Mouse (Mus musculus): Measurements from ENCODE around the gene Mgmt. TPM values are rescaled to one million over a fixed set of nuclear protein-coding genes. Genes with fewer than 3 reads are reported as not detected.

The Mgmt gene
- total and polyA plus RNA-seq, 2 experiments from 2014 or later, result 5.4 to 6.4 TPM

DNA sequence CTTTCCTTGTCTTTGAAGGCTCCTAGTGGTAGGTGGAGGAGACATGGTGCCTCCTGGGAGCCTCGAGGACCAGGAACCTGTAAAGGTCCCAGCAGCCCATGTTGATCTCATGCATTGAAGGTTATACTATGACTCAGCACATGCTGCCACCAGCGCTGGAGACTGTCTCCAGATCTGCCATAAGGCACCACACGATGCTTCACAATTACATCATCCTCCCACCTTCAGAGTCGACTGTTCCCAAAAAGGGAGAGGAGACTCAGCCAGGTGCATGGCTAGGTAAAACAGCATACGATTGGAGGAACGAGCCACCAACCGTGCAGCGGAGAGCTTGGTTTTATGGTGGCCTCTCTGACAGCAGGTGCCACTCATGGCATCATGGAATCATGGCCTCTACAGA, 234.3 kb downstream of the Mgmt start:
- no peaks in the 10 kb centered on the region for H3K27me3 ChIP-seq (ENCODE audit: control insufficient read depth, insufficient read depth, low read length)
- no peak overlapping the region for H3K4me3 ChIP-seq (ENCODE audit: low read depth, low read length)
- H3K9ac ChIP-seq (replicated peaks; ENCODE audit: low read depth, low read length), result no peak overlapping the region
- ATAC-seq (ENCODE audit: insufficient read depth, low read depth), result no peak
- H3K36me3 ChIP-seq (replicated peaks; ENCODE audit: control insufficient read depth, insufficient read depth, low read length), result no peaks in the 10 kb centered on the region
- no peak for DNase-seq (ENCODE audit: low spot score)
- TF ChIP-seq EP300 (IDR thresholded peaks at IDR 0.05; ENCODE audit: low read depth) (no peak), CTCF (IDR thresholded peaks at IDR 0.05; ENCODE audit: low read depth) (no peak)
- WGBS, result 83% methylated on average over 8 of the region's 8 CpGs
- no peak overlapping the region for H3K27ac ChIP-seq (ENCODE audit: low read depth)
- H3K4me2 ChIP-seq (ENCODE audit: low read depth, low read length), result no peak overlapping the region
- no peaks in the 10 kb centered on the region for H3K9me3 ChIP-seq (replicated peaks; ENCODE audit: control insufficient read depth, low read length)
- H3K4me1 ChIP-seq (ENCODE audit: control insufficient read depth, insufficient read depth), result no peaks in the 10 kb centered on the region

DNA sequence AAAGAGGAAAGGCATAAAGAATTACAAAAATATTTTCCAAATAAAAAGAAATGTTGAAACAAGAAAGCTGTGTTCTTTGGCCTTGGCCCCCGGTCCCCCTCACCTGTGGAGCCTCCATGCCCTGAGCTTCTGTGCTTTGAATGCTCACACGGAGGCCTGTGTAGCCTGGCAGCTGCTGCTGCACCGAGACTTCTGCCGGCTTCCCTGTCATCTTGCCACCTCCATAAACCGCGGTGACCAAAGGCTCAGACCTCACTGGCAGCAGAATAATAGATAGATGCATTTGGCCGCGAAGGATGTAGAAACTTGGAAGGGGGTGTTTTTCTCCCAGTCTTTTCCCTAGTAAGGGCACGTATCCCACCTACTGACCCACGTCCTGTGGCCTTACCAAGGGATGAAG, 235.8 kb downstream of the Mgmt start:
- TF ChIP-seq EP300 (IDR thresholded peaks at IDR 0.05; ENCODE audit: low read depth), result no peak
- no peak for TF ChIP-seq CTCF (IDR thresholded peaks at IDR 0.05; ENCODE audit: low read depth)
- Histone ChIP-seq H3K4me3 (ENCODE audit: low read depth, low read length) (no peak overlapping the region), H3K4me2 (ENCODE audit: low read depth, low read length) (no peak overlapping the region), H3K9me3 (replicated peaks; ENCODE audit: control insufficient read depth, low read length) (no peaks in the 10 kb centered on the region), H3K36me3 (replicated peaks; ENCODE audit: control insufficient read depth, insufficient read depth, low read length) (no peaks in the 10 kb centered on the region), H3K9ac (replicated peaks; ENCODE audit: low read depth, low read length) (no peak overlapping the region), H3K27ac (ENCODE audit: low read depth) (no peak overlapping the region), H3K4me1 (ENCODE audit: control insufficient read depth, insufficient read depth) (no peaks in the 10 kb centered on the region), H3K27me3 (ENCODE audit: control insufficient read depth, insufficient read depth, low read length) (no peaks in the 10 kb centered on the region)
- WGBS, result 83% methylated on average over 10 of the region's 10 CpGs
- no peak for ATAC-seq (ENCODE audit: insufficient read depth, low read depth)
- no peak for DNase-seq (ENCODE audit: low spot score)

DNA sequence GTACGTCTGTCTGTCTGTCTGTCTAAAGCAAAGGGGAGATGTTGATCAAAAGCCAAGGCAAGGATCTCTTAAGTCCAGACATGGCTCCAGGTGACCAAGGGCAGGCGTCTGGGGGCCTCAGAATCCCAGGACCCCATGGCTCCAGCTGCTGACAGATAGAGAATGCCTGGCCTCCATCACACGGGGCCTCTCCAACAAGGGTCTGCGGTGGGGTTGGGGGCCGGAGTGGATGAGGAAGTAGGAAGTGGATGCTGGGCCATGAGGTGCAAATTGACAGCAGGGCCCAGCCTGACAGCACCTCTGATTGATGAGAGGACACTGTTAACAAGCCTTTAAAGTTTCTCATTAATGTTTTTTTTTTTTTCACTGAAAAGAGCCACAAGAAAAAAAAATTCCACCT, 237.5 kb downstream of the Mgmt start:
- no peaks in the 10 kb centered on the region for H3K9me3 ChIP-seq (replicated peaks; ENCODE audit: control insufficient read depth, low read length)
- H3K27ac ChIP-seq (ENCODE audit: low read depth), result no peak overlapping the region
- H3K4me2 ChIP-seq (ENCODE audit: low read depth, low read length), result no peak overlapping the region
- 45% methylated on average over 5 of the region's 5 CpGs for WGBS
- no peaks in the 10 kb centered on the region for H3K27me3 ChIP-seq (ENCODE audit: control insufficient read depth, insufficient read depth, low read length)
- TF ChIP-seq EP300 (IDR thresholded peaks at IDR 0.05; ENCODE audit: low read depth) (no peak), CTCF (IDR thresholded peaks at IDR 0.05; ENCODE audit: low read depth) (no peak)
- H3K4me3 ChIP-seq (ENCODE audit: low read depth, low read length), result no peak overlapping the region
- DNase-seq (ENCODE audit: low spot score), result no peak
- H3K36me3 ChIP-seq (replicated peaks; ENCODE audit: control insufficient read depth, insufficient read depth, low read length), result no peaks in the 10 kb centered on the region
- ATAC-seq (ENCODE audit: insufficient read depth, low read depth), result no peak
- no peaks in the 10 kb centered on the region for H3K4me1 ChIP-seq (ENCODE audit: control insufficient read depth, insufficient read depth)
- H3K9ac ChIP-seq (replicated peaks; ENCODE audit: low read depth, low read length), result no peak overlapping the region

DNA sequence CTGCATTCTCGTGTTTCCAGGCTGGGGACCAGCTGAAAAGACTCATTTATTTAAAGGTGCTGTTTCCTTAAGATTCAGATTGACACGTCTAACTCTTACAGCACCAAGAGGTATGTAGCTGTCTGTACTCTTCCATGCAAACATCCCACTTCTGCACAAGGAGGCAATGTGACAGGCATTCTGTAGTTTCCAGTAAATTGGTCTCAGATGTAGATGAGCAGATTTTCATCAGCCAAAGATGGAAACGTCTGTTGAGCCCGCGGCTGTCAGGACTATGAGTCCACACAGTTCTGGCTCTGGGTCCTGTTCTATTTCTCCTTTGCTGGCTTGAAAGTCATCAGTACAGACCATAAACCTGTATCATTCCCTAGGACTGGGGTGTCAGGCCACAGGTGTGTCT, 243.7 kb downstream of the Mgmt start:
- H3K27me3 ChIP-seq (ENCODE audit: control insufficient read depth, insufficient read depth, low read length), result no peaks in the 10 kb centered on the region
- no peaks in the 10 kb centered on the region; the same call in 1 of the 2 replicates for H3K9me3 ChIP-seq (replicated peaks; ENCODE audit: control insufficient read depth, low read length)
- no peak overlapping the region for H3K27ac ChIP-seq (ENCODE audit: low read depth)
- no peak overlapping the region for H3K4me2 ChIP-seq (ENCODE audit: low read depth, low read length)
- ATAC-seq (ENCODE audit: insufficient read depth, low read depth) (no peak), DNase-seq (ENCODE audit: low spot score) (no peak)
- H3K9ac ChIP-seq (replicated peaks; ENCODE audit: low read depth, low read length), result no peak overlapping the region
- H3K4me3 ChIP-seq (ENCODE audit: low read depth, low read length), result no peak overlapping the region
- H3K36me3 ChIP-seq (replicated peaks; ENCODE audit: control insufficient read depth, insufficient read depth, low read length), result no peaks in the 10 kb centered on the region
- H3K4me1 ChIP-seq (ENCODE audit: control insufficient read depth, insufficient read depth), result peaks cover 2% of the 10 kb centered on the region; the same call in 1 of the 2 replicates
- WGBS, result 74% methylated on average over 5 of the region's 5 CpGs
- TF ChIP-seq CTCF (IDR thresholded peaks at IDR 0.05; ENCODE audit: low read depth) (no peak), EP300 (IDR thresholded peaks at IDR 0.05; ENCODE audit: low read depth) (no peak)

DNA sequence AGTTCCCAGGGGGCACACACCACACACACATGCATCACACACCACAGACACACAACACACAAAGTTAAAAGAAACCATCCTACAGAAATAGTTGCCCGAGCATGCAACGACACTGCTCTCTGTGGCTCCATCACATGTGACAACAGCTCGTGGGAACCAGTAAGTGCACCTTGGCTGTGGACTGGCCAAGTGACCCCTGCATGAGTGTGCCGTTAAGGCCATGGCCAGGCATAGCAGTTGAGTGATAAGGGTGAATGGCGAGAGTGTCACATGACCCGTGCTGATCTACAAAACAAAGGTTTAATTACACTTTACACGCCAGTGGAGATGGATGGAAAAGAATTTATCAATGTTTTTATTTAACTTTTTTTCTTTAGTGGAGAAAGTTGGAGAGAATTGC, 245.9 kb downstream of the Mgmt start:
- Histone ChIP-seq H3K27me3 (ENCODE audit: control insufficient read depth, insufficient read depth, low read length) (no peaks in the 10 kb centered on the region), H3K4me1 (ENCODE audit: control insufficient read depth, insufficient read depth) (peaks cover 2% of the 10 kb centered on the region; the same call in 1 of the 2 replicates), H3K4me3 (ENCODE audit: low read depth, low read length) (no peak overlapping the region), H3K36me3 (replicated peaks; ENCODE audit: control insufficient read depth, insufficient read depth, low read length) (no peaks in the 10 kb centered on the region), H3K27ac (ENCODE audit: low read depth) (no peak overlapping the region), H3K9ac (replicated peaks; ENCODE audit: low read depth, low read length) (no peak overlapping the region), H3K4me2 (ENCODE audit: low read depth, low read length) (no peak overlapping the region), H3K9me3 (replicated peaks; ENCODE audit: control insufficient read depth, low read length) (no peaks in the 10 kb centered on the region; the same call in 1 of the 2 replicates)
- no peak for TF ChIP-seq CTCF (IDR thresholded peaks at IDR 0.05; ENCODE audit: low read depth)
- no peak for TF ChIP-seq EP300 (IDR thresholded peaks at IDR 0.05; ENCODE audit: low read depth)
- WGBS, result 66% methylated on average over 7 of the region's 7 CpGs
- no peak for DNase-seq (ENCODE audit: low spot score)
- no peak for ATAC-seq (ENCODE audit: insufficient read depth, low read depth)

DNA sequence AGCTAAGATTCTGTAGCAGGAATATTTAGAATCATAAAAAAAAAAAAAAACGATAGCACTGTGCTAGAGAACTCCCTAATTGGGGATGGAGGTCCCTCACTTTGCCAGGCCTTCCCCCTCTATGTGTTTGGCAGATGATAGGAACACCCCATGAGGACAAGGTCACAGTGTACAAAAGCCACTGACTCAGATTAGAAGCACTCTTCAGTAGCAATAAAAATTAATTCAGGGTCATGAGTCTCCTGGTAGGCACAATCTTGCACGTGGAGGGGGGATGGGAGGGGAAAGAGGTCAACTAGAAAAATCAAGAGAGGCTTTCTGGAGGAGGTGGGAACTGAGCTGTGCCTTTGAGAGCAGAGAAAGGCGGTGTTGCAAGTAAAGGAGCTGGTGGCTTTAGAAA, 247.0 kb downstream of the Mgmt start:
- Histone ChIP-seq H3K36me3 (replicated peaks; ENCODE audit: control insufficient read depth, insufficient read depth, low read length) (no peaks in the 10 kb centered on the region), H3K4me2 (ENCODE audit: low read depth, low read length) (no peak overlapping the region), H3K27me3 (ENCODE audit: control insufficient read depth, insufficient read depth, low read length) (no peaks in the 10 kb centered on the region), H3K27ac (ENCODE audit: low read depth) (no peak overlapping the region), H3K9ac (replicated peaks; ENCODE audit: low read depth, low read length) (no peak overlapping the region), H3K4me3 (ENCODE audit: low read depth, low read length) (no peak overlapping the region), H3K9me3 (replicated peaks; ENCODE audit: control insufficient read depth, low read length) (no peaks in the 10 kb centered on the region; the same call in 1 of the 2 replicates), H3K4me1 (ENCODE audit: control insufficient read depth, insufficient read depth) (peaks cover 2% of the 10 kb centered on the region; the same call in 1 of the 2 replicates)
- TF ChIP-seq EP300 (IDR thresholded peaks at IDR 0.05; ENCODE audit: low read depth) (no peak), CTCF (IDR thresholded peaks at IDR 0.05; ENCODE audit: low read depth) (no peak)
- 41% methylated on average over 3 of the region's 3 CpGs for WGBS
- no peak for ATAC-seq (ENCODE audit: insufficient read depth, low read depth)
- DNase-seq (ENCODE audit: low spot score), result no peak

Measured in heart, postnatal 0 days (tissue).